Mouse (Mus musculus): ENCODE results near the gene Dst. TPM values are rescaled to one million over a fixed set of nuclear protein-coding genes. Genes with fewer than 3 reads are reported as not detected.
A peak's percentile ranks its signal among the peaks of the same experiment; 100 is the strongest.

Gene Dst
- total RNA-seq, 2 experiments from 2014 or later, result 243 to 269 TPM

DNA sequence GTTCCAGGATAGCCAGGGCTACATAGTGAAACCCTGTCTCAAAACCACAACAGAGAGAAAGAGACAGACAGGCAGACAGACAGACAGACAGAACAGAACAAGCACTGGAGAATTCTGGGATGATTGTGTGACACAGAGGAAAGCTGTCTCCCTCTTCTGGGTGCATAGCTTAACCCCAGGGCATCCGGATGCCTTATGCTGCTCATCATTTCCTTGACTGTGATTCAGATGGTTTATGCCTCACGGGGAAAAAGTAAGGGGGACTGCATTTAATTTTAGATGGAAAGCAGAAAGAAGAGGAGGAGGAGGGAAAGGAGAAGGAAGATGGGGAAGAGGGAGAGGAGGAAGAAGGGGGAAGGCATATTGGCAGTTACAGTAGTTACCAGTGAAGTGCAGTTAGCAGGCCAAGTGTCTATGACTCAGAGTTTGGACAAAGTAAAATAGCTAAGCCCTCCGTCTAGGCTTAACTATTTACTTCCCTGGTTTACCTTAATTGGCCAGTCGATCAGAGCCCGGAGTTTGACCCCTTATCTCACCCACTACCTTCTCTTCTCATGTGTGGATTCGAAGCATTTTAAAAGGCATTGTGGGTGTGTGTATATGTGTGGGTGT, 201.7 kb downstream of the Dst start:
- intact Hi-C loops (cut with DNase I), result no loop called here

DNA sequence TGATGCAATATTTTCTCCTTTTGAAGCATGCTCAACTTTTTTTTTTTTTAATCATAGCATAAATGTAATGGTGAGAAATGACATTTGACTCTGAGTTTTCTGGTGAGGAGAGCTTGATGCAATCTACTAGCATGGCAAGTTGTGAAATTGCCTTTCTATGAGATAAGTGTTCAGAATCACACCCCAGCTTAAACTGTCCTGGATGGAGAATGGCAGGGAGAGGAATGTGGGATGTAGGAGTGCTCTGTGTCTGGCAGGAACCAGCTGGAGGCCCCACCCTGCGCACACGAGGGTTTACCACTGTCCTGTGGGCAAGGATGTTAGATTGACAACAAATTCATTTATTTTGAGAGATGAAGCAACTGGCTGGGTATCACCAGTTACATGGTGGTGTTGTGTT, 202.8 kb downstream of the Dst start:
- DNase-seq (ENCODE audit: low spot score in 2 of 2), result no peak
- intact Hi-C loops (cut with DNase I), result no loop called here

More for the DNA sequence above, 201.7 kb downstream of the Dst start:
- DNase-seq (ENCODE audit: low spot score in 2 of 2), result no peak

DNA sequence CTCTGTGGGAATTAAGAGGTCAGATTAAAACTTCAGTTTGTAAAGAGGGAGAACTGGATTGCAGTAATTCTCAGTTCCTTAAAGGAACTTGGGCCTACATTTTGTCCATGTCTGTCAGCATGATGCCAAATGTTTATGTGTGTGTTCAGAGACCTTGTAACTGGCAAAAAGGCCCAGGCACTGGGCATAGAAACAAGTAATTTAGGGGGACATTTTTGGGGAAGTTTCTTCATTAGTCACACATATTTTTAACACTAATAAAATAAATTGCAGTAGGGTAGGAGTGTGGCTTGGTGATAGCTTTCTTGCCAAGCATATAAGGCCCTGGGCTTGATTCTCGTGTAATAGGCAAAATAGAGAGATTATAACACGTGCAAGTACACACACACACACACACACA, 203.9 kb downstream of the Dst start:
- intact Hi-C loops (cut with DNase I), result no loop called here

DNA sequence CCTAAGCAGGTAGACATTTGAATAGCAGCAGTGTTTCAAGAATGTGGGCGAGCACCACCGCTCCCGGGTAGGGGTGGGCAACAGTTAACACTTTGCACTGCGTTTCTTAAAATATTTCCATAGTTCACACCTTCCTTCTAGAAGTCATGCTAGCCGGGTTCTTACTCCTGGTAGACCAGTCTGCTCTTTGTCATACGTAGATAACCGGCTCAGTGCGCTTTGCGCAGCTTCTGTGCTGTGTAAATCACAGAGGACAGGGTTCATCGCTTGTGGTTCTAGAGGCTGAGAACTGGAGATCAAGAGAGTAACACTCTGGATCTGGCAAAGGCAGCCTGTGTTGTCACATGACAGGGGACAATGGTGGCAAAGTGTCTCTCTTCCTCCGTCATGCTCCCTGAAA, 208.4 kb downstream of the Dst start:
- no peak for DNase-seq (ENCODE audit: low spot score in 2 of 2)
- intact Hi-C loops (cut with DNase I), result loop anchor here (2.0 kb wide), 1 partner anchor 48 kb away; no protein-coding TSS in a partner anchor

More for the DNA sequence above, 203.9 kb downstream of the Dst start:
- no peak for DNase-seq (ENCODE audit: low spot score in 2 of 2)

DNA sequence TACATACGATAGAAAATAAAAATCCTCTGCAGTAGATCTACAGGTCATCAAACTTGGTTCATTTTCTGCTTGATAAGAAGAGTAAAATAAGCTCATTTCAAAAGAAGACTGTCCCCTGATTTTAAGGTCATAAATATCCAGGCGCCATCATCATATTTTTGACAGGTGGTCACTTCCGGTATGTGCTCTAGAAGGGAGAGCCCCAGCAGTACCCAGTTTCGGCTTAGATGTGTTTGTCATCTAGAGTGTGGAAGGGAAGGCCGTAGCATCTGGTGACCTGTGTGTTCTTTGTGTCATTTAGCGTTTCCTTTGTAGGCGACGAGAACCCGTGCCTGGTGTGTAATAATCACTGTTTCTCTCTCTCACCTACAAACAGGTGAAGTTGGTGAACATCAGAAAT, 209.0 kb downstream of the Dst start:
- intact Hi-C loops (cut with DNase I), result loop anchor here (2.0 kb wide), 1 partner anchor 48 kb away; no protein-coding TSS in a partner anchor
- DNase-seq (ENCODE audit: low spot score in 2 of 2), result no peak

DNA sequence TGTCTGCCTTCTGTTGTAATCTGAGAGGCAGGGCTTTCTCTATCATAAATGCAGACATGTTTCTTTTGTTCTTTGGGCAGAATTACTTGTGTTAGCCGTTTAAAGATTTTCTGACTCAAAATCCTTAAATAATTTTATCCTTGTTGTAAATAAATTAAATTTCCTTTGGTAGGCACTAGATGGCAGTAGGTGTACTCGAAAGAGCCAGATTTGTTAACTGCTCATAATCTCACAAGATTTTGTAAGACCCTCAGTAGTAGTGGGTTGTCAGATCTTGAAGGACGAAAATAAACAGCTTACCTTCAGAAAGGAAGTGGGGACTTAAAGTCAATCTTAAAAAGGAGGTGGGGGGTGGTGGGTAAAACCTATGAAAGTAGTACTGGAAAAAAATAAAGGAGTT, 209.7 kb downstream of the Dst start:
- DNase-seq (ENCODE audit: low spot score in 2 of 2), result no peak
- intact Hi-C loops (cut with DNase I), result loop anchor here (2.0 kb wide), 1 partner anchor 47 kb away; no protein-coding TSS in a partner anchor

DNA sequence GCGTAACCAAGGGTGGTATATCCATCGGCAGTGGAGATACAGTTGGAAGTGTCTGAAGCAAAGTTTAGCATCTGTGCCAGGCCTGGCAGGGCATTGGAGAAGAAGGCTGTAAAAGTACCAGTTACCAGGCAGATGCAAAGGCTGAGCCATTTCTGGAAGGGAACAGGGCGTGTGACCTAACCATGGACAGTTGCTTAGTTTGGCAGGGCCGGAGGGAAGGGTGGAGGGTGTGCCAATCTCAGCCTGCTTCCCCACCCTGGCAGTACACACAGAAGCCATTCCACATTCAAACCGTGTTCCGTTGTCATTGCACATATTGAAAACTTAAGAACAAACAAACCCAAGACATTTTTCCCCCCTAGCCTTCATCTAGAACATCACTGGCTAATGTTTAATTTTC, 212.0 kb downstream of the Dst start:
- DNase-seq (ENCODE audit: low spot score in 2 of 2), result no peak
- intact Hi-C loops (cut with DNase I), result no loop called here

DNA sequence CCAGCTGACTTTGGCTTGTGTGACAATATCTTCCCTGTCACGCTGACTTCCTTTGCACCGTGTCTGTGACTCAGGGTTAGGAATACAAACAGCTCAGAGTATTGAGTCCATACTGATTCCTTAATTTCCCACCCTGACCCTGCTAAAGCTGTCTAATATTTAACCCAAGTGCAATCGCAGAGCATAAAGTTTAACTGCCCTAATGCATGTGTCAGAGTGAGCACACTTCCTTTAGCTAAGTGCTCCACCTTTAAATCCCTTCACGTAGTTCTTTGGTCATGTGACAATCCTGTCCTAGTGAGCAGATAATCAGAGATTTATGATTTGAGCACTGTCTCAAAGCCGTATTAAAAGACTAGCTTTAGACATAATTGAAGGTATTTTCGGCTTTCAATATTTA, 212.6 kb downstream of the Dst start:
- intact Hi-C loops (cut with DNase I), result no loop called here
- DNase-seq (ENCODE audit: low spot score in 2 of 2), result no peak

DNA sequence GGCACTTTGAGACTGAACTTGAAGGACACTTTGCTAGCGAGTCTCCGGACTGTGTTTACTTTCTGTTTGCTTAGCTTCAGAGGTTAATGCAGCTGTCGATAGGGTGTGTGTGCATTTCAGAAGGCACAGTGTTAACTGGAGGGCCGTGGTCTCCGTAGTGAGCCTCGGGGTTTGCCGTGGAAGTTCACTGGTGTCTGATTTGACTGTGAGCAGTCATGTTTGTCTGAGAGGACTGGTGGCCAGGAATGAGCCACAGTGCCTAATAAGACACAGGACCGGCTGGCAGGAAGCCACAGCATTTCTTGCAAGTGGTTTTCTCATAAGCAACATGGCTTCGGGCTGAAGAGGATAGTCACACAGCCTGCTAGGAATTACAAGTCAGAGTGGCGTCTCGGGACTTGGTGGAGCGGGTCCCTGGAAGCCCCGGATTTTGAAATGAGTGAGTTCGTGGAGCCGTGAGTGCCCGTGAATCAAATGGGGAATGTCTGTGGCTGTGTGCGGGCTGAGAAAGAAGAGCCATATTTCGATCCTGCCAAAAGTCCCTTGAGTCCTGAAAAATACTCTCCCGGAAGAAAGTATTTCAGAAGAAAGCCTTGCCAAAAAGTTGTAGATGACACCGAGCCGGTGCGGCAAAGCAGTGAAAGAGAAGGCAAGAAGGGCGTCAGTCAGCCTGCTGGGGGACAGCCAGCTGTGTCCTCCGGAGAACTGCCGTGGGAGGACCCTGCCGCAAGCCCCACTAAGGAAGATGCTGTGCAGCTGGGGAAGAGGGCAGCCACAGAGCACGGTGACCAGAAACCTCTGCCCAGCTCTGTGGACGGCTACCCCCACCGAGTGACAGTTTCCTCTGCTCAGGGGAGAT, 213.4 kb downstream of the Dst start:
- intact Hi-C loops (cut with DNase I), result no loop called here
- DNase-seq (ENCODE audit: low spot score in 2 of 2), result peak in 1 of 2 experiments; percentile 43

DNA sequence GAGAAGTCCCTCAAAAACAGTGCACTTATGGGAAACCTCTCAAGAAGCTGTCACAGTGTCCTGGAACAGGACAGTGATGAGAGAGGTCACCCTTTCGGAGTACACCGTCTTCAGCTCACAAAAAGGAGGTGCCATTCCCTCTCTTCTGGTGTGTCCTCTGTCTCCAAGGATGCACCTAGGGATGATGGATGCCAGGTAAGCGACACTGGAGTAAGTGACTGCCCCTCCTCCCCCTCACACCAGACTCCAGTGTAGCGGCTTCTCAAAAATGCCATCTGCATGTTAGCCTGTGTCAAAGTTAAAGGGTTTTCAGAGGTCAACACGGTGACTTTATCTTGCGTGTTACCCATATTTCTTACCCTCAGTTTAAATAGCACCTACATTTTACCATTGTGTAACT, 214.2 kb downstream of the Dst start:
- no peak for DNase-seq (ENCODE audit: low spot score in 2 of 2)
- intact Hi-C loops (cut with DNase I), result no loop called here

DNA sequence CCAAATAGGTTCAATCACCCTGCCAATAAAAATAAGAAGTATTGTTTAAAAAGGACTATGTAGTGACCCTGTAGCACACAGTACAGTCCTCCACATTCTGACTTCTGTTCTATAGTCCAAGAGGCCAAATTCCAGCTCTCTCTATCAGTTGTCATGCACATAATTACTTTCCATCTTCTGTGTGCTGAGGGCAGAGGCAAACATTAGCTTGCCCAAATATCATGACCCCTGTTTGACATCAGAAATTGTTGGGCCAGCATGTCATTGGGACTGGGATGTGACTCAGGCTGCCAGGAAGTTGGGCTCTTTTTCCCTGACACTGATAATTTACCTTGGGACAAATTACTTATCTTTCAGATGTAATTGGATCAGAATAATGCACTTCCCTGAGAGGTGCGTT, 214.9 kb downstream of the Dst start:
- intact Hi-C loops (cut with DNase I), result no loop called here
- DNase-seq (ENCODE audit: low spot score in 2 of 2), result no peak

DNA sequence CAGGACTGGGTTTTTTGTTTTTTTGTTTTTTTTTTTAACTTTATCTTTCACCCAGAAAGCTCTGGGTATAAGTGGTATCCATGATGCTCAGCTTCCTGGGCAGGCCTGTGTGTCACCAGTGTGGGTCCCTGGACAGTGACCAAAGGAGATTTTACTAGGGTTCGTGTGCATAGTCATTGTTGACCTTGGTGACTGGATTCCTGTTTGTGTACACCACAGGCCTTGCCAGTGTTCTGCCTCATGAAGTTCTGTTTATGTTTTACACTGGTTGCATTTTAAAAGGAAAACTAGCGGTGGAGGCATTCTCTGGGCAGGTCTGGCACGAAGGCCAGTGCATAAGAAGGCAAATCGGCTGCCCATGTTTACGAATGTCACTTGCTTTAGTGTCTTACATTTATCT, 215.3 kb downstream of the Dst start:
- intact Hi-C loops (cut with DNase I), result no loop called here
- no peak for DNase-seq (ENCODE audit: low spot score in 2 of 2)

DNA sequence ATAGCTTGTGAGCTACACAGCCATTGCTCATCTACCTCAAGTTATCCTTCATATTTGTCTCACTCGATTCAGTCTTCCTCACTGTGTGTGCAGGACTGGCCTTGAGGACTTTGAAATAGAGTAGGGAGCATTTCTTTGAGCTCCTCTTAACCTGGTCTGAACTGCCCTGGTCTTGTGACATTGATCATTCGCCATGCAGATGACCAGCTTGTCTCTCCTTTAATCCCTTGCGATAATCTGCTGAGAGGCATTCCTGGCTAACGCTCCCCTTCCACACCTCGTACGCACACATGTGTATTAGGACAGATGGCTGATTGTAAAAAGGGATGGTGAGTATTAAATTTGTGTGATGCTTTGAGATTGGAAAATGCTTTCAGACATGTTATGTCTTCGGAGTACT, 216.4 kb downstream of the Dst start:
- no peak for DNase-seq (ENCODE audit: low spot score in 2 of 2)
- intact Hi-C loops (cut with DNase I), result no loop called here

DNA sequence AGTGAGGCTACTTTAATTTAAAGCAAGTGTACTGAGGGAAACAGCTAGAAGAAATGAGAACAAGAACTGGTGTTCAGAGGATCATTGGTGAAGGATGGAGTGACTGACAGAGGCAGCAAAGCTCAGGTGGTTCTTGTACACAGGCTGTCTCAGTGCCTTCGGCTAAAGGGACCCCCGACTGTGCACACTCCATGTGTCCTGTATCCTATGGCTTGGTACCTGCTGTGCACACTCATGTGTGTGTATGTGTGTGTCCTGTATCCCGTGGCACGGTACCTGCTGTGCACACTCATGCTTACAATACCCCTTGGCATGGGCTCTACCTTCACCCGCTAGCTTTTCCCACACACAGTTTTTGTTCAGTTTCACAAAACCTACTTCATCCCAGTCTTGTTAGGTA, 217.1 kb downstream of the Dst start:
- DNase-seq (ENCODE audit: low spot score in 2 of 2), result no peak
- intact Hi-C loops (cut with DNase I), result no loop called here

DNA sequence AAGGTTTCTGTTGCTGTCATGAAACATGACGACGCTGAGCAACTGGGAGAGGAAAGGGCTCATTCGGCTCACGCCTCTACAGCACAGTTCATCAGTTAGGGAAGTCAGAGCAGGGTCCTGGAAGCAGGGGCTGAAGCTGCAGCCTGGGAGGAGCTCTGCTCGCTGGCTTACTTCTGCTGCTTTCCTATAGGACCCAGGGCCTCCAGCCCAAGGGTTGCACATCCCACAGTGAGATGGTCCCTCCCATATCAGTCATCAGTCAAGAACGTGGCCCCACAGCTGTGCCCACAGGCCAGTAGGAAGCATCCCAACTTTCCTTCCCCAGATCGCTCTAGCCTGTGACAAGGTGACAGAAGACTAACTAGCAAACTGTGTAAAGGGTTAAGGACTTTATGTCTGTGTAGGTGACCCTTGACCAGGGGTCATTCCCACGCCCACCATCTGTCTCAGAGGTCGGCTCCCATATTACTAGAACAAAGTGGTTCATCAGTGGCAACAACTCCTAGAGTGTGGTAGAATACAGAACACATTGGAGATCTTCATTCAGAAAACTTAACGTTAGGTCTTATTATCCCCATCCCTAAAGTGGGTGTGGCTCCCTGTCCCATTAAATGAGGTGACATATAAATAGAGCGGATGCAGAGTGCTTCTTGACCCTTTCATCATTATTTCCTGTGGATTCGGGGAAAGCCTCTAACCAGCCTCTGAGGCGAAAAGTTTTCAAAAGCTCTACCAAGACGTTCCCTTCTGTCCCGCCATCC, 219.9 kb downstream of the Dst start:
- no peak for DNase-seq (ENCODE audit: low spot score in 2 of 2)
- intact Hi-C loops (cut with DNase I), result no loop called here

DNA sequence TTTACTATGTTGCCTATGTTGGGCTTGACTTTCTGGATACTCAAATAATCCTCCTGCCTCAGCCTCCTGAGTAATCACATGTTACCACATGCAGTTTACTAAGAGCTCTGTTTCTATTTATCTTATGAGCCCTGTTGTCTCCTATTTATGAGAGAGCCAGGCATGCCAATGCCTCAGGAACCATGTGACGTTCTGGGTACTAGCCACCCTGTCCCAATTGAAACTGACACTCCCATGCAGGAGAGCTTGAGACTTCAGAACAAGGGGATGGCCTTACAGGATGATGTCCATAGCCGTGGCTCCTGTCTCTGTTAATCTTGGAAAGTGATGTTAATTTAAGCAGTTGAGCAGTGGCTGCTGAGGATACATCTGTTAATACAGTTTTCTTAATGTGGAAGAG, 220.8 kb downstream of the Dst start:
- intact Hi-C loops (cut with DNase I), result no loop called here

DNA sequence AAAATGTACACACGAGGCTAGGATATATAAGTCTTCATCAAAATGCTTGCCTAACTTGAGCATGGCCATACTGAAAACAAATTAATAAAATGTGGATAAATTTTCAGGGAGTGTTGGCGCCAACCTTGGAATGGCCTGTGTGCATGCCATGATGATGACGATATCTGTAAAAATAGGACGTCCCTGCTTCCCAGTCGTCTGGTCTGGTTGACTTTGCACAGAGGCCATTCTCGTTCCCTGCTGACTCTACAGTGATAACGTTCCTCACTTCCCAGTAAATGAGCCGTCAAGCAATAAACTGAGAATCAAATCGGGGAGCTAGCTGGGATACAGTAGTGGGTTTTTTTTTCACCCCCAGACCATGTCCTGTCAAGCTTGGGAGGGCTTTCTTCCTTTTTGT, 221.7 kb downstream of the Dst start:
- intact Hi-C loops (cut with DNase I), result no loop called here
- DNase-seq (ENCODE audit: low spot score in 2 of 2), result no peak

More for the DNA sequence above, 220.8 kb downstream of the Dst start:
- no peak for DNase-seq (ENCODE audit: low spot score in 2 of 2)

DNA sequence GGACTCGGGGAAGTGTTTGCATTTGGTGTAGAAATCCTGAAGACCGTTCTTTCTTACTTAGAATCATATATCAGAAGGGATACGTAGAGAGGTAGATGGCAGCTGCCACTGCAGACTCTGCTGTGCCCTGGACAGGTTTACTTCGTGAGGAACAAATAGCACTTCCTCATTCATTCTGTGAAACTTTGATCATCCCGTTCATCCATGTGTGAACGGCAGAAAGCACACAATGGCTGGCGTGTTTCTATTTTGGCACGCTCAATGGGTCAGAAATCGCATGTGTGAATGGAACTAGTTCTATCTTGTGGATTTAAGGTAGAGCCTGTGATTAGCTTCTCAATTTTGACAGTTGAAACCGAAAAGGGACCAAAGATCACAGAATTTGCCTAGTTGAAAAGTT, 222.8 kb downstream of the Dst start:
- intact Hi-C loops (cut with DNase I), result no loop called here
- no peak for DNase-seq (ENCODE audit: low spot score in 2 of 2)

DNA sequence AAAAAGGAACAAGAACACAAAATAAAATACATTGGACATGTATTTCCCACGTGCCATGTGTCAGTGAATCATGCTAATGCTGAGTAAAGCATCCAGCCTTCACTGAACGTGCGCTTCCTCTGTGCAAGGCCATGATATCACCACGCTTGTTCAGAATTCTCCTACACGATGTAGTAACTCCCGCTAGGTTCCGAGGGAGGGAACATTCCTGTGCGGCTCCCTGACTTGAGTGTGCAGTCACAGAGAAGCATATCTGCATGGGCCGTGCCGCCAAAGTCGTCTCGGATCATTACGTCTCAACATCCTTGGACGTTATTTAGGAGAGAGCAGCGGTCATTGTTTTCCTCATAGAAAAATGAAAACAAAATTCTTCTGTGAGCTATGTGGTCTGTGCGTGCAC, 224.8 kb downstream of the Dst start:
- no peak for DNase-seq (ENCODE audit: low spot score in 2 of 2)
- intact Hi-C loops (cut with DNase I), result no loop called here

DNA sequence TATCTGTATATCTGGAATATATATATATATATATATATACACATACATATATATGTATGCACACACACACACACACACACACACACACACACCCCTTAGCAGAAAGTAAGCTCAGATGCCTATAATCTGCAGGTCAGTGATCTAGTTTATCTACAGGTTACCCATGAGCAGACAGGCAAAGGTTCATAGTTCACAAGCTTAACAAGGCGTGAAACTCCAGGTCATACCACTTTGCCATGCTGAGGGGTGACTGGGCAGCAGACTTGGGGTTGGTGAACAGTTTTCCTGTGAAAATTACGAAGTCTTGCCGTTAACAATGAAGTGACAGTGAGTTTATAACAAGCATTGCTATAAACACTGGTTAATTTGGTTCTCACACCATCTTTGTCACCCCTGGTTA, 227.5 kb downstream of the Dst start:
- DNase-seq (ENCODE audit: low spot score in 2 of 2), result no peak
- intact Hi-C loops (cut with DNase I), result no loop called here

All from left cerebral cortex, postnatal 36 days (tissue).